Mouse (Mus musculus) lung, postnatal 0 days (tissue): ENCODE data around the gene Atp1a1. TPM values are rescaled to one million over a fixed set of nuclear protein-coding genes. Genes with fewer than 3 reads are reported as not detected.

Experiments
- ATAC-seq: fragments of 200-750 bp; cut with Nextera tagmentation; 2 replicates; pipeline ENCODE4 v1.8.0; 2017; ENCODE audit warnings: moderate library complexity
- DNase-seq: peaks from one replicate; pipeline ENCODE4 v3.0.0-alpha.2; 2016; ENCODE audit warnings: low spot score
- H3K27ac ChIP-seq: fragments of 300-500 bp; sonication (generic); 2 replicates; pipeline ENCODE4 v1.5.1; 2014; ENCODE audit warnings: antibody characterized with exemption, mild to moderate bottlenecking, low read length, mixed read lengths
- H3K27me3 ChIP-seq: fragments of 300-500 bp; sonication (generic); replicated peaks from 2 replicates; pipeline ENCODE4 v1.6.1; 2014; ENCODE audit warnings: low read length, mixed read lengths; ENCODE audit not compliant: insufficient read depth
- H3K36me3 ChIP-seq: fragments of 300-500 bp; sonication (generic); 2 replicates; pipeline ENCODE4 v1.6.1; 2014; ENCODE audit warnings: low read length, mixed read lengths; ENCODE audit not compliant: insufficient read depth
- H3K4me1 ChIP-seq: fragments of 300-500 bp; sonication (generic); 2 replicates; pipeline ENCODE4 v1.6.1; 2014; ENCODE audit warnings: antibody characterized with exemption, low read depth, low read length, mixed read lengths; ENCODE audit not compliant: insufficient read depth
- H3K4me2 ChIP-seq: fragments of 300-500 bp; sonication (generic); replicated peaks from 2 replicates; pipeline ENCODE4 v1.6.1; 2014; ENCODE audit warnings: low read depth, mild to moderate bottlenecking, low read length, moderate library complexity, mixed read lengths
- H3K4me3 ChIP-seq: fragments of 300-500 bp; sonication (generic); 2 replicates; pipeline ENCODE4 v1.5.1; 2014; ENCODE audit warnings: low read depth, low read length
- H3K9ac ChIP-seq: fragments of 300-500 bp; sonication (generic); replicated peaks from 2 replicates; pipeline ENCODE4 v1.6.1; 2014; ENCODE audit warnings: low read depth, mild to moderate bottlenecking
- H3K9me3 ChIP-seq: fragments of 300-500 bp; sonication (generic); 2 replicates; pipeline ENCODE4 v1.6.1; 2016; ENCODE audit warnings: low read length, mixed read lengths
- CTCF ChIP-seq: IDR thresholded peaks from 2 replicates; pipeline ENCODE4 v1.5.1; 2016; ENCODE audit warnings: antibody characterized with exemption, mild to moderate bottlenecking
- EP300 ChIP-seq: IDR thresholded peaks from 2 replicates; pipeline ENCODE4 v1.6.1; 2016; ENCODE audit warnings: antibody characterized with exemption, mild to moderate bottlenecking, control low read depth
- WGBS: fragments of 180-500 bp; shearing (Covaris S2); extraction: QIAGEN DNeasy Blood & Tissue Kit; methylation state at CpG from one replicate; pipeline ENCODE4 v1.1.7; 2014; 5-methylcytosine and 5-hydroxymethylcytosine counted together
- polyA plus RNA-seq: library from polyadenylated mRNA; unstranded; fragments of >200 nt; fragmentation: Nextera tagmentation; extraction: Ambion mirVana; gene quantifications from 2 replicates; pipeline ENCODE4 v1.2.1, GENCODE M21; 2015

The Atp1a1 gene
- polyA plus RNA-seq, 1 experiment from 2014 or later, result 136 TPM

DNA sequence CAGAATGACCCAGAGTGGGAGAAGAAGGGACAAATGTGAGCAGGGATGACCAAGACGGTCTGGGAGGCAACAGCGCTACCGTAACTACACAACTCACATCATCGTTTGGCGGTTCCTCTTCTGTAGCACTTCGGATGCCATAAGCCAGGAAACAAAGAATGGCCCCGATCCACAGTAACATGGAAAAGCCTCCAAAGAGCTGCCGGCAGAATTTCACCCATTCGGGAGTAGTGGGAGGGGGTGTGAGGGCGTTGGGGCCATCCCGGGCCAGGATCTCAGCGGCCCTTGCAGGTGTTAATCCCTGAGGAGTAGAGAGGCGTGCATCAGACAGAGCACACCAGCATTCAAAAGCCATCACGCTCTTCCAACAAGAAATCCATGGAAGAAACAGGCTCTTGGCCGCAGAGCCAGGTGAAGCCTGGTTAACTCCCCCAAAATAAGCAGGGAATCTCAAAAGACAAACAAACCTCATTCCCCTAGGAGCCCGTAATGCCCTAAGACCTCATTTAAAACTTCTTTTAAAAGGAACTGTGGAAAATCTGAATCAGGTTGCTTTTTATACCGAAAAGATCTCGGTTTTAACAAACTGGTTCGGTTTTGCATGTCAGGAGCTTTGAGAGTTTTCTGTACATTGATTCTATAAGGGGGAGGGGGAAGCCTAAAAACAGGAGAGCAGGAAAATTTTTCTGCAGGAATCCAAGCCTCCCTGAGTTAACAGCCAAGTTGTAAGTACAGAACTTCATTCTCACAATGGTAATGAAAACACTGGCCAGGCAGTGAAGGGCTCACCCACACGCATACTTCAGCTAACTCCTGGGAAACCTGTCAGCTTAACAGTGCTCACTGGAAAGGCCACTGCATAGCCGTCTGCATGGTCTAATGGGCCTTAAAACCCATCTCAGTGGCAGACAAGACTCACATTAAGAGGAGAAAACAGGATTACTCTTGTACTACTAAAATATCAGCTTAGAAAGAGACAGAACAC is 11.9 kb downstream of the Atp1a1 start:
- Histone ChIP-seq H3K9ac (no peak overlapping the region), H3K4me3 (no peak overlapping the region), H3K27me3 (no peaks in the 10 kb centered on the region), H3K4me1 (peaks cover 13% of the 10 kb centered on the region), H3K27ac (no peak overlapping the region), H3K9me3 (no peaks in the 10 kb centered on the region), H3K36me3 (peaks cover 40% of the 10 kb centered on the region), H3K4me2 (no peak overlapping the region)
- ATAC-seq (no peak), DNase-seq (no peak)
- 82% methylated on average over 21 of the region's 21 CpGs for WGBS
- TF ChIP-seq EP300 (no peak), CTCF (no peak)

DNA sequence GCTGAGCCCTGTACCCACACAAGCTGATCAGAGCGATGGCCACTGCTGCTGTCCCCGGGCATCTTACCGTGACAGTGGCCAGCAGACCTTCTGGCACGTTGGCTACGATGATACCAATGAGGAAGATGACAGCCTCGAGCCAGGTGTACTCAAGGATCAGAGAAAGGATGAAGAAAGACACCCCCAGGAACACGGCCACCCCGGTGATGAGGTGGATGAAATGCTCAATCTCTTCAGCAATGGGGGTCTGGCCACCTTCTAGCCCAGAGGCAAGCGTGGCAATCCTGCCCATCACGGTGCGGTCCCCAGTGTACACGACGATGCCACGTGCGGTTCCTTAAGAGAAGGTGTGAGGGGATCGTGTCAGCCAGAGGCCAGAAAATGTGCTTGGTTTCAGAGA is 14.1 kb downstream of the Atp1a1 start:
- H3K27ac ChIP-seq, result no peak overlapping the region
- 96% methylated on average over 16 of the region's 16 CpGs for WGBS

DNA sequence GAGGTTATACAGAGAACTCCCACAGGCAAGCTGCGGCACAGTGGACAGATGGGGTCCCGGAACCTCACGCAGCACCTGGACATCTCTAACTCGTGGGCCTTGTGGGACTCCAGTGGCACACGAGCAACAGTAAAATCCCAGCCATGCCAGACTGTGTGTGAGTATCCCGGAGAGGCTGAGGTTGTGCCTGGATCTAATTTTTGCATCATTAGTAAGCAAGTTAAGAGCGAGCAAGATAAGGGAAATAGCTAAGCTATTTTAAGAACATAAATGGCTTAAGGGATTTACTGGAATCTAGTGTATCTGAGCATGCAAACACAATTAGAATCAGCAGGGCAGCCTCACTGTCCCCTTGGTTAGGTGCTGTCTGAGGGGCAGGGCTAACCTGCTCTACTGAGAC is 16.2 kb downstream of the Atp1a1 start:
- TF ChIP-seq EP300, result peak; percentile 43; the same call in 1 of the 2 replicates
- no peak for TF ChIP-seq CTCF
- DNase-seq, result no peak
- WGBS, result 83% methylated on average over 7 of the region's 7 CpGs
- Histone ChIP-seq H3K9me3 (no peaks in the 10 kb centered on the region), H3K27me3 (no peaks in the 10 kb centered on the region), H3K27ac (no peak overlapping the region), H3K4me2 (no peak overlapping the region), H3K4me3 (no peak overlapping the region), H3K36me3 (peaks cover 74% of the 10 kb centered on the region), H3K4me1 (no peaks in the 10 kb centered on the region), H3K9ac (no peak overlapping the region)
- ATAC-seq, result 0 out of 2 replicates have a peak, but pooled peaks have one; percentile 21

More for the DNA sequence above, 14.1 kb downstream of the Atp1a1 start:
- Histone ChIP-seq H3K4me3 (no peak overlapping the region), H3K4me1 (no peaks in the 10 kb centered on the region; the same call in 1 of the 2 replicates), H3K27me3 (no peaks in the 10 kb centered on the region), H3K9ac (no peak overlapping the region), H3K4me2 (no peak overlapping the region), H3K9me3 (no peaks in the 10 kb centered on the region), H3K36me3 (peaks cover 57% of the 10 kb centered on the region)
- no peak for ATAC-seq
- TF ChIP-seq EP300 (no peak), CTCF (no peak)
- DNase-seq, result no peak

DNA sequence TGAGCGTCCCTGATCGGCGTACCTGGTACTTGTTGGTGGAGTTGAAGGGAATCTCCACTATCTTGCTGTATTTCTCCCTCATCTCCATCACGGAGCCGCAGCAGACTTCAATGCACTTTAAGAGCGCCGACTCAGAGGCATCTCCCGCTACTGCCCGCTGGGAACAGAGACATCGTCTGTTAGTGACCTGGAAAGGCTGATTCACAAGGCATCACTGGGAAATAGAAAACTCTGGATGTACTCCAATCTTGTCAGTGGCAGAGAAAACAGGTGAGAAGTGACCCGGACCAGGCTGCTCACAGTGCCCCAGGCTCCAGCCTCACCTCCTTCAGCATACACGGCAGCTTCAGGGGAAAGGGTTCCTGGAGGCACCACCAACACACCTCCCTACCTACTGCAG is 17.7 kb downstream of the Atp1a1 start:
- Histone ChIP-seq H3K27me3 (no peaks in the 10 kb centered on the region), H3K4me1 (no peaks in the 10 kb centered on the region), H3K4me3 (no peak overlapping the region), H3K4me2 (no peak overlapping the region), H3K9me3 (no peaks in the 10 kb centered on the region), H3K27ac (no peak overlapping the region), H3K36me3 (peaks cover 81% of the 10 kb centered on the region), H3K9ac (no peak overlapping the region)
- TF ChIP-seq EP300, result no peak
- TF ChIP-seq CTCF, result no peak
- ATAC-seq, result no peak
- no peak for DNase-seq
- 94% methylated on average over 12 of the region's 12 CpGs for WGBS

DNA sequence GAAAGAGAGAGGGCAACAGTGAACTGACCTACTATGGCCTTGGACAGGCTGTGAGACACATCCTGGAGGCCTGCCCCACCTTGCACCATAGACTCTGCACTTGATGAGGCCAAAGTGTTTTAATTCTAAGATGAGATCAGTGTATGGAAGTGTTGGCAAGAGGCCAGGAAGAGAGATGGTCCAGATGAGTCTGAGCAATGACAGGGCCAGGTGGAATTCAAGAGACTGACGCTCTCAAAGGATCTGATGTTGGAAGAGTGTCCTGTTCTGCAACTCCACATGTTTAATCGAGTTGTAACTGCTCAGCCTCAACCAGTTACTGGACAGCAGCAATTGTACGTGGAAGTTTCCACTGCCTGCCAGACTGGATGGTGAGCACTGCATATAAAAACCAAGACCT is 26.4 kb downstream of the Atp1a1 start:
- no peak overlapping the region for H3K4me3 ChIP-seq
- no peaks in the 10 kb centered on the region for H3K27me3 ChIP-seq
- H3K9ac ChIP-seq, result no peak overlapping the region
- no peak overlapping the region for H3K4me2 ChIP-seq
- no peak overlapping the region for H3K27ac ChIP-seq
- TF ChIP-seq CTCF, result no peak
- no peak for TF ChIP-seq EP300
- ATAC-seq (no peak), DNase-seq (no peak)
- 70% methylated on average over 3 of the region's 3 CpGs for WGBS
- H3K36me3 ChIP-seq, result peaks cover 50% of the 10 kb centered on the region
- no peaks in the 10 kb centered on the region for H3K9me3 ChIP-seq
- no peaks in the 10 kb centered on the region; the same call in 1 of the 2 replicates for H3K4me1 ChIP-seq

DNA sequence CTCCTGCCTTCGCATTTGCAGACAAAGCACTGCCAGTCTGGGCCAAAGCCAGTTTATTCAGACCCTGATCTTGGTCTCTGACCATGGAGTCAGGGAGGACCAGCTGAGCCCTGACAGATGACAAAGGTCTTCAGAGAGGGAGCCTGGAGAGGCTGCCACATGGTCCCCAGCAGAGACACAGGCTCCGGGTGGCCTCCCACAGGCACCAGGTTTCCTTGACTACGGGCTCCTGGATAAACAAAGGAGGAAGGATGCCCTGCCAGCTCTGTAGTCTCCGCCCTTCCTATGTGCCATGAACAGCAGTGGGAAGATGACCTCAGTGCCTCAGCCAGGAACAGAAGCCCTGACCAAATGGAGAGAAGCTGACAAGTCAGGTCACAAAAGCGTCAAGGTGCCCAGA is 27.1 kb downstream of the Atp1a1 start:
- no peak overlapping the region for H3K9ac ChIP-seq
- DNase-seq (peak; percentile 67), ATAC-seq (peak; percentile 82)
- H3K27me3 ChIP-seq, result no peaks in the 10 kb centered on the region
- no peaks in the 10 kb centered on the region for H3K9me3 ChIP-seq
- no peaks in the 10 kb centered on the region; the same call in 1 of the 2 replicates for H3K4me1 ChIP-seq
- 58% methylated on average over 5 of the region's 5 CpGs for WGBS
- no peak overlapping the region for H3K4me2 ChIP-seq
- TF ChIP-seq EP300, result peak; percentile 47
- no peak for TF ChIP-seq CTCF
- H3K27ac ChIP-seq, result no peak overlapping the region
- H3K36me3 ChIP-seq, result peaks cover 43% of the 10 kb centered on the region
- no peak overlapping the region for H3K4me3 ChIP-seq
